Mouse (Mus musculus) gastrocnemius, postnatal 36 days (tissue): ENCODE data around the gene Mlx. TPM values are rescaled to one million over a fixed set of nuclear protein-coding genes. Genes with fewer than 3 reads are reported as not detected.

Experiments
- DNase-seq, 2 experiments: peaks; one replicate each; pipeline ENCODE4 v3.0.0; 2022
- intact Hi-C: fragments of 180-260 bp; cut with DNase I; formaldehyde crosslinking; loops from one replicate; pipeline ENCODE4 v1.15.1; 2025
- total RNA-seq, 2 experiments: library from RNA; stranded (reverse); gene quantifications; 2 replicates each; pipeline ENCODE4 v1.2.3; 2021

Mlx gene
- total RNA-seq, 2 experiments from 2014 or later = 8.8 to 12.4 TPM

GRCm38 (mm10) chr11:101063676-101064327, 23.3 kb upstream of the Mlx start:
- intact Hi-C loops = loop anchor here (10.0 kb wide), 1 partner anchor 319 kb away; no protein-coding TSS in a partner anchor
- peak; percentile 57 to 66 for DNase-seq

- intact Hi-C loops = loop anchor here (10.0 kb wide), 1 partner anchor 320 kb away; no protein-coding TSS in a partner anchor
- no peak for DNase-seq
Measured at GRCm38 (mm10) chr11:101064462-101064861, 22.6 kb upstream of the Mlx start.

- intact Hi-C loops = loop anchor here (10.0 kb wide), 1 partner anchor 320 kb away; no protein-coding TSS in a partner anchor
- no peak for DNase-seq
Measured at GRCm38 (mm10) chr11:101065002-101065401, 22.1 kb upstream of the Mlx start.

GRCm38 (mm10) chr11:101066549-101067412, 20.3 kb upstream of the Mlx start:
- intact Hi-C loops = loop anchor here (1.0 to 10.0 kb wide), 3 partner anchors 83 to 322 kb away; no protein-coding TSS in a partner anchor

GRCm38 (mm10) chr11:101069391-101070188, 17.5 kb upstream of the Mlx start, which contains the start of gene Naglu:
Gene Naglu, plus strand, starts transcription at chr11:101070012.
- peak; percentile 92 to 96 for DNase-seq
- intact Hi-C loops = loop anchor here (10.0 kb wide), 1 partner anchor 325 kb away; no protein-coding TSS in a partner anchor

More at GRCm38 (mm10) chr11:101066549-101067412, 20.3 kb upstream of the Mlx start:
- DNase-seq = peak; percentile 71 to 76

- DNase-seq = no peak
- intact Hi-C loops = no loop called here
Measured at GRCm38 (mm10) chr11:101070189-101070527, 16.9 kb upstream of the Mlx start.

GRCm38 (mm10) chr11:101070987-101071386, 16.1 kb upstream of the Mlx start:
- DNase-seq = no peak
- intact Hi-C loops = no loop called here

GRCm38 (mm10) chr11:101071810-101072428, 15.2 kb upstream of the Mlx start:
- no peak for DNase-seq
- intact Hi-C loops = no loop called here

GRCm38 (mm10) chr11:101078121-101078520, 9.0 kb upstream of the Mlx start, which contains the start of gene Hsd17b1:
Gene Hsd17b1, plus strand, starts transcription at chr11:101078411.
- intact Hi-C loops = loop anchor here (5.0 kb wide), 1 partner anchor 321 kb away; the partner anchor contains the start of gene Kcnh4
- no peak for DNase-seq

- no peak for DNase-seq
- intact Hi-C loops = loop anchor here (5.0 kb wide), 1 partner anchor 322 kb away; the partner anchor contains the start of gene Kcnh4
Measured at GRCm38 (mm10) chr11:101079746-101080145, 7.3 kb upstream of the Mlx start.

GRCm38 (mm10) chr11:101080421-101080820, 6.7 kb upstream of the Mlx start:
- no peak for DNase-seq

GRCm38 (mm10) chr11:101081659-101082058, 5.4 kb upstream of the Mlx start:
- no peak for DNase-seq
- intact Hi-C loops = no loop called here

More at GRCm38 (mm10) chr11:101080421-101080820, 6.7 kb upstream of the Mlx start:
- intact Hi-C loops = no loop called here

- DNase-seq = peak; percentile 74 to 76
- intact Hi-C loops = no loop called here
Measured at GRCm38 (mm10) chr11:101082208-101083082, 4.6 kb upstream of the Mlx start, which contains the start of gene Coasy. Gene Coasy, plus strand, starts transcription at chr11:101082565.

- intact Hi-C loops = no loop called here
- DNase-seq = no peak
Measured at GRCm38 (mm10) chr11:101083083-101083697, 3.9 kb upstream of the Mlx start.

GRCm38 (mm10) chr11:101084246-101084645, 2.8 kb upstream of the Mlx start:
- DNase-seq = no peak
- intact Hi-C loops = no loop called here

GRCm38 (mm10) chr11:101084811-101085210, 2.3 kb upstream of the Mlx start:
- DNase-seq = no peak
- intact Hi-C loops = no loop called here

- intact Hi-C loops = no loop called here
- no peak for DNase-seq
Measured at GRCm38 (mm10) chr11:101085617-101086322, 1.3 kb upstream of the Mlx start.

- intact Hi-C loops = no loop called here
- no peak for DNase-seq
Measured at GRCm38 (mm10) chr11:101086323-101086674, 778 bp upstream of the Mlx start.
